Mouse (Mus musculus) CH12.LX (cell line): ENCODE data around the gene Bbs7.
A peak's percentile ranks its signal among the peaks of the same experiment; 100 is the strongest.

Experiments used
- BHLHE40 ChIP-seq: IDR thresholded peaks from 2 replicates; pipeline ENCODE4 v1.6.1; 2011; ENCODE audit warnings: mild to moderate bottlenecking, low read depth, low read length, improper control_type of control experiment
- CTCF ChIP-seq, 2 experiments: IDR thresholded peaks in 1 of 2; conservative IDR thresholded peaks in 1 of 2; 2 replicates each; pipeline ENCODE4 v1.5.1; 2011 to 2012; ENCODE audit warnings: low read depth in 2 of 2, low read length in 2 of 2, improper control_type of control experiment in 1 of 2, inconsistent platforms in 1 of 2, mild to moderate bottlenecking in 1 of 2, moderate library complexity in 1 of 2
- ELF1 ChIP-seq: IDR thresholded peaks from 2 replicates; pipeline ENCODE4 v1.6.1; 2014; ENCODE audit warnings: low read depth, mild to moderate bottlenecking, inconsistent platforms, low read length, improper control_type of control experiment
- EP300 ChIP-seq: IDR thresholded peaks from 2 replicates; pipeline ENCODE4 v1.6.1; 2011; ENCODE audit warnings: low read length, improper control_type of control experiment
- JUN ChIP-seq: IDR thresholded peaks from 2 replicates; pipeline ENCODE4 v1.6.1; 2011; ENCODE audit warnings: low read depth, mild to moderate bottlenecking, low read length, improper control_type of control experiment, moderate library complexity; ENCODE audit not compliant: insufficient read depth
- POLR2A ChIP-seq: IDR thresholded peaks from 2 replicates; pipeline ENCODE4 v1.6.1; 2011; ENCODE audit warnings: low read depth, mild to moderate bottlenecking, improper control_type of control experiment, low read length
- POLR2AphosphoS2 ChIP-seq: IDR thresholded peaks from 2 replicates; pipeline ENCODE4 v1.6.1; 2011; ENCODE audit warnings: low read depth, low read length, improper control_type of control experiment
- SMC3 ChIP-seq: IDR thresholded peaks from 2 replicates; pipeline ENCODE4 v1.6.1; 2011; ENCODE audit warnings: low read depth, low read length, improper control_type of control experiment
- TCF12 ChIP-seq: IDR thresholded peaks from 2 replicates; pipeline ENCODE4 v1.6.1; 2014; ENCODE audit warnings: low read depth, mild to moderate bottlenecking, inconsistent platforms, low read length, improper control_type of control experiment
- USF1 ChIP-seq: IDR thresholded peaks from 2 replicates; pipeline ENCODE4 v1.6.1; 2014; ENCODE audit warnings: low read depth, mild to moderate bottlenecking, inconsistent platforms, low read length, improper control_type of control experiment
- ZKSCAN1 ChIP-seq: IDR thresholded peaks from 2 replicates; pipeline ENCODE4 v1.6.1; 2012; ENCODE audit warnings: low read depth, inconsistent platforms, low read length, improper control_type of control experiment, borderline replicate concordance

DNA sequence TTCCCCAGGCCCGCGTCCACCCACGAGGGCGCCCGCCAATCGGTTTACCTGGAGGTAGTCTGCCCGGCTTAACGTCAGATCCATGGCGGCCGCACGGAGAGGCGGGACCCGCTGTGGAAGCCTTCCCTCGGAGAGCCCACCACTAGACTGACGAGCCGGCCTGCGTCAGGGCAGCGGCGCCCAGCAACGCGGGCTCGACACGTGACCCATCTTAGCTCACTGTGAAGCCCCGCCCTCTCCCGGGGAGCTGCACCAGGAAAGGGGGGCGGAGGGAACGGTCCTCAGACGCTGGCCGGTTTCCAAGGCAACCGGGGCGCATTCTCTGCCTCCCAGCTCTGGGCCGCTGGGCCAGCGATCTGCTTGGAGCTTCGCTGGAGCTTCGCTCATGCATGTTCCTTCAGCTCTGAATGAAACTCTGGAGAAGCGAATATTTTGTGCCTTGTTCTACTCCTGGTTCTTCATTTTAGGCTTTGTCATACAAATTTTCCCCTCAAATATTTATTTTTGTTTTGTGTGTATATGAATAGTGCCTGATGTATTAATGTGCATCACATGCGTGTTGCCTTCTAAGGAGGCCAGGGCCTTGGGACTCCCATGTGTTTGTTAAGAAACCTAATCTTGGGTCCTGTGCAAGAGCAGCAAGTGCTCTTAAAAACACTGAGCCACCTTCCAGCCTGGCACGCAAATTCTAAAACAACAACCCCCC lies at the start of gene Bbs7:
- TF ChIP-seq EP300 (no peak), POLR2A (peak; percentile 53; the same call in 1 of the 2 replicates), TCF12 (no peak; the same call in 1 of the 2 replicates), ZKSCAN1 (no peak), SMC3 (no peak), JUN (no peak), BHLHE40 (peak; percentile 86), USF1 (peak; percentile 90), ELF1 (peak; percentile 17; the same call in 1 of the 2 replicates), CTCF (conservative IDR thresholded peaks at IDR 0.05 in 1 of 2, IDR thresholded peaks at IDR 0.05 in 1 of 2; ENCODE audit: low read depth in 2 of 2, low read length in 2 of 2) (no peak), POLR2AphosphoS2 (no peak)
